Mouse (Mus musculus): ENCODE measurements around the gene Mindy3. TPM values are rescaled to one million over a fixed set of nuclear protein-coding genes. Genes with fewer than 3 reads are reported as not detected.

Gene Mindy3
- polyA plus RNA-seq, 1 experiment from 2014 or later, result 27.9 TPM

- ATAC-seq (ENCODE audit: insufficient read depth, low FRiP score), result no peak
- H3K27ac ChIP-seq (ENCODE audit: low read length), result no peak overlapping the region
- H3K36me3 ChIP-seq (ENCODE audit: control insufficient read depth, insufficient read depth, low read length), result no peaks in the 10 kb centered on the region
Measured at GRCm38 (mm10) chr2:12305064-12305650, 114.1 kb downstream of the Mindy3 start.

GRCm38 (mm10) chr2:12301431-12302170 lies 117.7 kb downstream of the Mindy3 start, which contains the start of gene Itga8:
Gene Itga8 (minus strand): TSS chr2:12301922.
- Histone ChIP-seq H3K9me3 (replicated peaks; ENCODE audit: control insufficient read depth, low read length) (no peaks in the 10 kb centered on the region), H3K36me3 (ENCODE audit: control insufficient read depth, insufficient read depth, low read length) (no peaks in the 10 kb centered on the region), H3K9ac (ENCODE audit: low read length) (peak within 1 kb of the TSS; percentile 83), H3K27me3 (ENCODE audit: control insufficient read depth, insufficient read depth, low read length) (no peaks in the 10 kb centered on the region; the same call in 1 of the 2 replicates), H3K4me3 (replicated peaks; ENCODE audit: low read length) (peak within 1 kb of the TSS; percentile 74), H3K4me1 (ENCODE audit: control insufficient read depth, insufficient read depth, low read length) (0 out of 2 replicates have a peak, but pooled peaks cover 2% of the 10 kb centered on the region), H3K27ac (ENCODE audit: low read length) (no peak within 1 kb of the TSS), H3K4me2 (ENCODE audit: low read depth, low read length) (peak within 1 kb of the TSS; percentile 86)
- ATAC-seq (ENCODE audit: insufficient read depth, low FRiP score), result peak; percentile 90
- under 1% methylated on average over 56 of the region's 56 CpGs for WGBS

More at GRCm38 (mm10) chr2:12305064-12305650, 114.1 kb downstream of the Mindy3 start:
- H3K4me2 ChIP-seq (ENCODE audit: low read depth, low read length), result no peak overlapping the region
- no peaks in the 10 kb centered on the region; the same call in 1 of the 2 replicates for H3K27me3 ChIP-seq (ENCODE audit: control insufficient read depth, insufficient read depth, low read length)
- no peaks in the 10 kb centered on the region for H3K9me3 ChIP-seq (replicated peaks; ENCODE audit: control insufficient read depth, low read length)
- H3K4me3 ChIP-seq (replicated peaks; ENCODE audit: low read length), result no peak overlapping the region
- WGBS, result 60% methylated on average over 9 of the region's 9 CpGs
- H3K9ac ChIP-seq (ENCODE audit: low read length), result no peak overlapping the region
- 0 out of 2 replicates have a peak, but pooled peaks cover 2% of the 10 kb centered on the region for H3K4me1 ChIP-seq (ENCODE audit: control insufficient read depth, insufficient read depth, low read length)

GRCm38 (mm10) chr2:12300449-12301228 lies 118.6 kb downstream of the Mindy3 start:
- Histone ChIP-seq H3K27ac (ENCODE audit: low read length) (no peak overlapping the region), H3K4me3 (replicated peaks; ENCODE audit: low read length) (peak overlapping the region; percentile 74), H3K27me3 (ENCODE audit: control insufficient read depth, insufficient read depth, low read length) (no peaks in the 10 kb centered on the region; the same call in 1 of the 2 replicates), H3K4me1 (ENCODE audit: control insufficient read depth, insufficient read depth, low read length) (0 out of 2 replicates have a peak, but pooled peaks cover 2% of the 10 kb centered on the region), H3K9ac (ENCODE audit: low read length) (peak overlapping the region; percentile 83), H3K36me3 (ENCODE audit: control insufficient read depth, insufficient read depth, low read length) (no peaks in the 10 kb centered on the region), H3K4me2 (ENCODE audit: low read depth, low read length) (peak overlapping the region; percentile 86), H3K9me3 (replicated peaks; ENCODE audit: control insufficient read depth, low read length) (no peaks in the 10 kb centered on the region)
- 40% methylated on average over 15 of the region's 15 CpGs for WGBS
- no peak for ATAC-seq (ENCODE audit: insufficient read depth, low FRiP score)

- Histone ChIP-seq H3K36me3 (ENCODE audit: control insufficient read depth, insufficient read depth, low read length) (no peaks in the 10 kb centered on the region), H3K9me3 (replicated peaks; ENCODE audit: control insufficient read depth, low read length) (no peaks in the 10 kb centered on the region), H3K27ac (ENCODE audit: low read length) (no peak overlapping the region), H3K4me1 (ENCODE audit: control insufficient read depth, insufficient read depth, low read length) (no peaks in the 10 kb centered on the region), H3K27me3 (ENCODE audit: control insufficient read depth, insufficient read depth, low read length) (no peaks in the 10 kb centered on the region; the same call in 1 of the 2 replicates), H3K9ac (ENCODE audit: low read length) (no peak overlapping the region), H3K4me2 (ENCODE audit: low read depth, low read length) (no peak overlapping the region), H3K4me3 (replicated peaks; ENCODE audit: low read length) (no peak overlapping the region)
- no peak for ATAC-seq (ENCODE audit: insufficient read depth, low FRiP score)
- 86% methylated on average over 5 of the region's 5 CpGs for WGBS
Measured at GRCm38 (mm10) chr2:12297287-12297686, 122.0 kb downstream of the Mindy3 start.

Other genes starting within 250 kb of the Mindy3 start
- gene Itga8, start 117.5 kb downstream of the Mindy3 start, polyA plus RNA-seq (2015; fragmentation: Nextera tagmentation; extraction: Ambion mirVana), result 19.6 and 23.4 TPM in 2 replicates